Mouse (Mus musculus): Measurements from ENCODE around the gene Zbtb39. TPM values are rescaled to one million over a fixed set of nuclear protein-coding genes. Genes with fewer than 3 reads are reported as not detected.

The Zbtb39 gene
- polyA plus RNA-seq, 1 experiment, result 7.3 TPM

- 51% methylated on average over 8 of the region's 8 CpGs for WGBS
- Histone ChIP-seq H3K4me3 (ENCODE audit: insufficient read depth, low read depth, low read length) (no peak overlapping the region), H3K4me1 (ENCODE audit: control insufficient read depth, insufficient read depth, low read length) (peaks cover 19% of the 10 kb centered on the region), H3K36me3 (ENCODE audit: control insufficient read depth, insufficient read depth, low read length) (peaks cover 6% of the 10 kb centered on the region), H3K27ac (ENCODE audit: insufficient read depth, low read depth, low read length) (peak overlapping the region; percentile 5; the same call in 1 of the 2 replicates), H3K27me3 (replicated peaks; ENCODE audit: control insufficient read depth, insufficient read depth, low read length) (no peaks in the 10 kb centered on the region)
- DNase-seq, result peak; percentile 76
- TF ChIP-seq CTCF (conservative IDR thresholded peaks at IDR 0.05; ENCODE audit: insufficient read depth, insufficient read length, low read depth, low read length) (no peak), POLR2A (IDR thresholded peaks at IDR 0.05; ENCODE audit: low read depth, low read length) (no peak)
Measured at GRCm38 (mm10) chr10:127747254-127747653, 7.9 kb downstream of the Zbtb39 start.

GRCm38 (mm10) chr10:127748847-127749612 is 9.7 kb downstream of the Zbtb39 start:
- no peak overlapping the region for H3K4me3 ChIP-seq (ENCODE audit: insufficient read depth, low read depth, low read length)
- H3K36me3 ChIP-seq (ENCODE audit: control insufficient read depth, insufficient read depth, low read length), result no peaks in the 10 kb centered on the region
- peak; percentile 89 for DNase-seq
- no peaks in the 10 kb centered on the region for H3K27me3 ChIP-seq (replicated peaks; ENCODE audit: control insufficient read depth, insufficient read depth, low read length)
- 16% methylated on average over 8 of the region's 8 CpGs for WGBS
- H3K4me1 ChIP-seq (ENCODE audit: control insufficient read depth, insufficient read depth, low read length), result peaks cover 19% of the 10 kb centered on the region
- TF ChIP-seq POLR2A (IDR thresholded peaks at IDR 0.05; ENCODE audit: low read depth, low read length), result no peak
- no peak for TF ChIP-seq CTCF (conservative IDR thresholded peaks at IDR 0.05; ENCODE audit: insufficient read depth, insufficient read length, low read depth, low read length)
- peak overlapping the region; percentile 26 for H3K27ac ChIP-seq (ENCODE audit: insufficient read depth, low read depth, low read length)

- H3K36me3 ChIP-seq (ENCODE audit: control insufficient read depth, insufficient read depth, low read length), result no peaks in the 10 kb centered on the region
- H3K27ac ChIP-seq (ENCODE audit: insufficient read depth, low read depth, low read length), result peak overlapping the region; percentile 31
- H3K27me3 ChIP-seq (replicated peaks; ENCODE audit: control insufficient read depth, insufficient read depth, low read length), result no peaks in the 10 kb centered on the region
- DNase-seq, result peak; percentile 27
- WGBS, result 69% methylated on average over 24 of the region's 24 CpGs
- H3K4me3 ChIP-seq (ENCODE audit: insufficient read depth, low read depth, low read length), result peak overlapping the region; percentile 30
- no peak for TF ChIP-seq POLR2A (IDR thresholded peaks at IDR 0.05; ENCODE audit: low read depth, low read length)
- no peak for TF ChIP-seq CTCF (conservative IDR thresholded peaks at IDR 0.05; ENCODE audit: insufficient read depth, insufficient read length, low read depth, low read length)
- H3K4me1 ChIP-seq (ENCODE audit: control insufficient read depth, insufficient read depth, low read length), result peaks cover 27% of the 10 kb centered on the region
Measured at GRCm38 (mm10) chr10:127750136-127750777, 10.9 kb downstream of the Zbtb39 start.

- H3K36me3 ChIP-seq (ENCODE audit: control insufficient read depth, insufficient read depth, low read length), result no peaks in the 10 kb centered on the region
- H3K27ac ChIP-seq (ENCODE audit: insufficient read depth, low read depth, low read length), result peak within 1 kb of the TSS; percentile 37; the same call in 1 of the 2 replicates
- WGBS, result 58% methylated on average over 8 of the region's 8 CpGs
- H3K27me3 ChIP-seq (replicated peaks; ENCODE audit: control insufficient read depth, insufficient read depth, low read length), result no peaks in the 10 kb centered on the region
- peaks cover 23% of the 10 kb centered on the region for H3K4me1 ChIP-seq (ENCODE audit: control insufficient read depth, insufficient read depth, low read length)
- peak; percentile 24 for TF ChIP-seq POLR2A (IDR thresholded peaks at IDR 0.05; ENCODE audit: low read depth, low read length)
- no peak for TF ChIP-seq CTCF (conservative IDR thresholded peaks at IDR 0.05; ENCODE audit: insufficient read depth, insufficient read length, low read depth, low read length)
- DNase-seq, result peak; percentile 79
- H3K4me3 ChIP-seq (ENCODE audit: insufficient read depth, low read depth, low read length), result peak within 1 kb of the TSS; percentile 51
Measured at GRCm38 (mm10) chr10:127751548-127751947, 12.2 kb downstream of the Zbtb39 start, which contains the start of gene Gpr182. TSS of gene Gpr182 (minus strand) at chr10:127751732.

GRCm38 (mm10) chr10:127754566-127755166 is 15.3 kb downstream of the Zbtb39 start:
- TF ChIP-seq POLR2A (IDR thresholded peaks at IDR 0.05; ENCODE audit: low read depth, low read length) (no peak), CTCF (conservative IDR thresholded peaks at IDR 0.05; ENCODE audit: insufficient read depth, insufficient read length, low read depth, low read length) (no peak)
- no peaks in the 10 kb centered on the region for H3K27me3 ChIP-seq (replicated peaks; ENCODE audit: control insufficient read depth, insufficient read depth, low read length)
- H3K4me3 ChIP-seq (ENCODE audit: insufficient read depth, low read depth, low read length), result no peak overlapping the region
- WGBS, result 18% methylated on average over 6 of the region's 6 CpGs
- peak; percentile 75 for DNase-seq
- no peaks in the 10 kb centered on the region for H3K36me3 ChIP-seq (ENCODE audit: control insufficient read depth, insufficient read depth, low read length)
- peak overlapping the region; percentile 65 for H3K27ac ChIP-seq (ENCODE audit: insufficient read depth, low read depth, low read length)
- H3K4me1 ChIP-seq (ENCODE audit: control insufficient read depth, insufficient read depth, low read length), result peaks cover 9% of the 10 kb centered on the region

GRCm38 (mm10) chr10:127755246-127755645 is 15.9 kb downstream of the Zbtb39 start:
- Histone ChIP-seq H3K36me3 (ENCODE audit: control insufficient read depth, insufficient read depth, low read length) (no peaks in the 10 kb centered on the region), H3K27ac (ENCODE audit: insufficient read depth, low read depth, low read length) (peak overlapping the region; percentile 65), H3K4me1 (ENCODE audit: control insufficient read depth, insufficient read depth, low read length) (peaks cover 9% of the 10 kb centered on the region), H3K4me3 (ENCODE audit: insufficient read depth, low read depth, low read length) (no peak overlapping the region), H3K27me3 (replicated peaks; ENCODE audit: control insufficient read depth, insufficient read depth, low read length) (no peaks in the 10 kb centered on the region)
- 20% methylated on average over 3 of the region's 3 CpGs for WGBS
- peak; percentile 58 for DNase-seq
- no peak for TF ChIP-seq CTCF (conservative IDR thresholded peaks at IDR 0.05; ENCODE audit: insufficient read depth, insufficient read length, low read depth, low read length)
- TF ChIP-seq POLR2A (IDR thresholded peaks at IDR 0.05; ENCODE audit: low read depth, low read length), result no peak

All from kidney, adult 2 months (tissue).